Mouse (Mus musculus): ENCODE measurements around the gene H13.

- TF ChIP-seq CTCF (IDR thresholded peaks at IDR 0.05; ENCODE audit: extremely low read depth, insufficient read depth, insufficient read length, insufficient replicate concordance) (no peak), POLR2A (IDR thresholded peaks at IDR 0.05; ENCODE audit: low read depth, low read length) (no peak)
Observed at GRCm38 (mm10) chr2:152723651-152724331, 54.5 kb downstream of the H13 start.

Measured in spleen, adult 2 months (tissue).